Mouse (Mus musculus) effector memory CD4-positive, alpha-beta T cell, adult 5 months (primary cell): ENCODE results near the gene Entpd3. TPM values are rescaled to one million over a fixed set of nuclear protein-coding genes. Genes with fewer than 3 reads are reported as not detected.

Source experiments
- polyA plus RNA-seq: library from polyadenylated mRNA; unstranded; fragments of 100-300 nt; shearing (Covaris generic); gene quantifications from one replicate; pipeline ENCODE4 v1.2.1, GENCODE M21; 2017

The Entpd3 gene
- 0.17 TPM for polyA plus RNA-seq

GRCm38 (mm10) chr9:120539662-120540251 is at the start of gene Entpd3:
Gene Entpd3 (plus strand): TSS chr9:120539818.

GRCm38 (mm10) chr9:120492010-120492399 is 47.6 kb upstream of the Entpd3 start, which contains the start of gene Eif1b:
Gene Eif1b (plus strand): TSS chr9:120492232.

GRCm38 (mm10) chr9:120570741-120571592 is 31.3 kb downstream of the Entpd3 start, which contains the start of gene Rpl14:
Gene Rpl14 (plus strand): TSS chr9:120571444.

Other genes with a start within 250 kb of the Entpd3 start
- not detected for gene Myrip, start 238.3 kb upstream of the Entpd3 start, polyA plus RNA-seq
- gene Eif1b, start 47.6 kb upstream of the Entpd3 start, polyA plus RNA-seq = 44.0 TPM
- gene Rpl14, start 31.6 kb downstream of the Entpd3 start, polyA plus RNA-seq = 1,084 TPM